Mouse (Mus musculus) neutrophil, adult 5-6 weeks (primary cell): ENCODE measurements around the gene Naip5. TPM values are rescaled to one million over a fixed set of nuclear protein-coding genes. Genes with fewer than 3 reads are reported as not detected.

Experiments used
- total RNA-seq: library from RNA; stranded (forward); fragments of 200-1000 nt; gene quantifications from 2 replicates; pipeline ENCODE4 v1.2.3, GENCODE M21; 2017

Gene Naip5
- total RNA-seq, 1 experiment from 2014 or later, result 15.1 TPM

Other genes with a start within 250 kb of the Naip5 start
- 8.5 and 8.7 TPM in 2 replicates for gene Mccc2, start 230.7 kb downstream of the Naip5 start, total RNA-seq
- gene Bdp1, start 142.3 kb downstream of the Naip5 start, total RNA-seq, result 87.9 TPM in 2 replicates
- gene Serf1, start 138.3 kb downstream of the Naip5 start, total RNA-seq, result 3.5 and 3.6 TPM in 2 replicates
- gene Smn1, start 121.5 kb downstream of the Naip5 start, total RNA-seq, result 31.8 and 40.7 TPM in 2 replicates
- gene Naip2, start 44.2 kb downstream of the Naip5 start, total RNA-seq, result 21.1 and 25.6 TPM in 2 replicates
- gene Naip6, start 71.4 kb upstream of the Naip5 start, total RNA-seq, result 7.9 and 8.0 TPM in 2 replicates
- 1.1 and 1.7 TPM in 2 replicates for gene Naip1, start 206.5 kb upstream of the Naip5 start, total RNA-seq
- gene Gtf2h2, start 246.3 kb upstream of the Naip5 start, total RNA-seq, result 64.0 and 70.1 TPM in 2 replicates